Mouse (Mus musculus) heart, adult 2 months (tissue): Measurements from ENCODE around the gene Usp8. TPM values are rescaled to one million over a fixed set of nuclear protein-coding genes. Genes with fewer than 3 reads are reported as not detected.

Source experiments
- DNase-seq, 2 experiments: peaks; one replicate each; pipeline ENCODE4 v3.0.0; 2021
- H3K27ac ChIP-seq: fragments of 200-600 bp; 2 replicates; pipeline ENCODE4 v1.8.1; 2022
- H3K27me3 ChIP-seq: fragments of 200-500 bp; 2 replicates; pipeline ENCODE4 v1.6.1; 2012; ENCODE audit warnings: mild to moderate bottlenecking, low read length, inconsistent platforms, mixed read lengths; ENCODE audit not compliant: control insufficient read depth, insufficient read depth
- H3K36me3 ChIP-seq: fragments of 200-500 bp; 2 replicates; pipeline ENCODE4 v1.6.1; 2012; ENCODE audit warnings: low read length, inconsistent platforms; ENCODE audit not compliant: control insufficient read depth, insufficient read depth
- H3K4me1 ChIP-seq: fragments of 200-500 bp; 2 replicates; pipeline ENCODE4 v1.6.1; 2011; ENCODE audit warnings: low read length; ENCODE audit not compliant: control insufficient read depth, insufficient read depth
- H3K4me3 ChIP-seq: fragments of 200-600 bp; 2 replicates; pipeline ENCODE4 v1.8.1; 2022
- H3K79me2 ChIP-seq: fragments of 200-500 bp; replicated peaks from 2 replicates; pipeline ENCODE4 v1.6.1; 2012; ENCODE audit warnings: mild to moderate bottlenecking, inconsistent platforms, low read length, moderate library complexity, mixed read lengths; ENCODE audit not compliant: control insufficient read depth, insufficient read depth
- H3K9ac ChIP-seq: fragments of 200-500 bp; 2 replicates; pipeline ENCODE4 v1.6.1; 2012; ENCODE audit warnings: low read depth, mild to moderate bottlenecking, control low read depth, inconsistent platforms, low read length, mixed read lengths
- CTCF ChIP-seq: fragments of 200-600 bp; IDR thresholded peaks from 2 replicates; pipeline ENCODE4 v1.8.1; 2022; ENCODE audit warnings: antibody characterized with exemption, mild to moderate bottlenecking, moderate library complexity
- EP300 ChIP-seq: fragments of 200-500 bp; IDR thresholded peaks from 2 replicates; pipeline ENCODE4 v1.6.1; 2011; ENCODE audit warnings: low read depth, low read length, control low read depth; ENCODE audit not compliant: insufficient read depth
- POLR2A ChIP-seq: fragments of 200-500 bp; IDR thresholded peaks from 2 replicates; pipeline ENCODE4 v1.6.1; 2011; ENCODE audit warnings: mild to moderate bottlenecking, low read depth, low read length, control low read depth; ENCODE audit not compliant: insufficient read depth
- WGBS: fragments of 180-500 bp; shearing (Covaris S2); methylation state at CpG from one replicate; pipeline ENCODE4 v1.1.7; 2018; 5-methylcytosine and 5-hydroxymethylcytosine counted together
- intact Hi-C: fragments of 180-260 bp; cut with DNase I; formaldehyde crosslinking; loops from one replicate; pipeline ENCODE4 v1.15.1; 2025
- polyA plus RNA-seq: library from polyadenylated mRNA; depleted of rRNA; stranded (reverse); fragments of >200 nt; gene quantifications from 2 replicates; pipeline ENCODE4 v1.2.3, GENCODE M21; 2012
- total RNA-seq, 2 experiments: library from RNA; stranded (reverse); gene quantifications; 2 replicates each; pipeline ENCODE4 v1.2.3; 2021

The Usp8 gene
- total and polyA plus RNA-seq, 3 experiments = 11.1 to 28.4 (median 27.4) TPM

DNA sequence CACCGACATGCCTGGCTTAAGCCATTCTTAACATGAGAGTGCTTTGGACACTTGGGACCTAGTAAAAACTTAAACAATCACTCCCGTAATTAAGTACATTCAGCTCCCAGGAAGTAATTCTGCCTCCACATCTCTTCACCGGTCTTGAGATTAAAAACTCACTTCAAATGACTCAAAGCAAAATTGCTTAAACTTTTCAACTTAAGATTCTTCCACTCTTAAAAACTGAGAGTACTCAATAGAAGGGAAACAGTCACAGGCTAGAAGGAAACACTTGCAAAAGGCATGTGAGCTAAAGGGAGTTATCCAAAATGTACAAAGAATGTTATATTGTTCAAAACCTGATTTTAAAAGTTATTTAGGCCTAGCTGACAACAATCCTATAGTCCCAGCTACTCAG lies 15.8 kb upstream of the Usp8 start:
- no peaks in the 10 kb centered on the region for H3K36me3 ChIP-seq
- no peaks in the 10 kb centered on the region for H3K4me1 ChIP-seq
- intact Hi-C loops = no loop called here
- no peak overlapping the region for H3K27ac ChIP-seq
- H3K9ac ChIP-seq = no peak overlapping the region
- H3K27me3 ChIP-seq = 0 out of 2 replicates have a peak, but pooled peaks cover 1% of the 10 kb centered on the region
- no peak overlapping the region for H3K4me3 ChIP-seq
- TF ChIP-seq CTCF (no peak), POLR2A (no peak), EP300 (no peak)
- H3K79me2 ChIP-seq = no peaks in the 10 kb centered on the region
- DNase-seq = no peak
- 75% methylated on average over 3 of the region's 3 CpGs for WGBS

DNA sequence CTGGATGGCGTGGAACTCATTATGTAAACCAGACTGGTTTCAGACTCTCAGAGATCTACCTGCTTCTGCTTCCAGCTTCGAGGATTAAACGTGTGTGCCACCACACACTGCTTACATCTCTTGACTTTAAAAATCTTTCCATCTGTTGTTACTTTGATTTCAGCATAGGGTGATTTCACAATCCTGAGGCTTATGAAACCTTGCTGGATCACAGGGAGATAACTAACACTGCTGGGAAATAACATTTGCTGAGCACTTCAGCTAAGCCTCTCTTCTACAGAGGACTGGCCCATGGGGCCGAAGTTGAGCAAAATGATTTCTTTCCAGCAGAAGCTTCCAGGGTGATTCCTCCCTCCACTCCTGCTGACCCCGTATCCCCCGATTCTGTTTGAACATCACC lies 11.8 kb upstream of the Usp8 start:
- DNase-seq = peak in 1 of 2 experiments; percentile 8
- Histone ChIP-seq H3K9ac (no peak overlapping the region), H3K4me1 (no peaks in the 10 kb centered on the region), H3K79me2 (no peaks in the 10 kb centered on the region), H3K27ac (no peak overlapping the region; the same call in 1 of the 2 replicates), H3K36me3 (no peaks in the 10 kb centered on the region), H3K4me3 (no peak overlapping the region), H3K27me3 (0 out of 2 replicates have a peak, but pooled peaks cover 1% of the 10 kb centered on the region)
- TF ChIP-seq POLR2A (no peak), CTCF (no peak), EP300 (no peak)
- WGBS = 71% methylated on average over 6 of the region's 6 CpGs
- intact Hi-C loops = no loop called here

DNA sequence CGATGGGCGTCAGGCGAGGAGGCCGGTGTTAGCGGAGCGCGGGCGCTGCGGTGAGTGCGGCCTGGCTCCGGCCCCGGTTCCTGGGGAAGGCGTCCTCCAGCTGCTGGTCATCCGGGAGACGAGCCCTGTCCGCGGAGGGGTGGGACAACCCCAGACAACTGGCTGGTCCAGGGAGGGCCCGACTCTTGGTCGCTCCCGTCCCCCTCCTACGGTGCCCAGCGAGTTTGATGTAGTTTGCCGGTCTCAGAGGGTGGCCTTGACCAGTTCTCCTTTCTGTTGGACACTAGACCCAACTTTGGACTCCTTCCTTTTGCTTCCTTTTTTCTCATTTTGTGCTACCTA lies 281 bp downstream of the Usp8 start:
- Histone ChIP-seq H3K4me1 (peaks cover 3% of the 10 kb centered on the region), H3K36me3 (peaks cover 3% of the 10 kb centered on the region; the same call in 1 of the 2 replicates), H3K4me3 (peak overlapping the region; percentile 89), H3K79me2 (peaks cover 3% of the 10 kb centered on the region; the same call in 1 of the 2 replicates), H3K27ac (peak overlapping the region; percentile 90), H3K9ac (peak overlapping the region; percentile 86), H3K27me3 (no peaks in the 10 kb centered on the region)
- WGBS = 0% methylated on average over 21 of the region's 23 CpGs
- no peak for DNase-seq
- intact Hi-C loops = loop anchor here (1.0 kb wide), 1 partner anchor 32 kb away; no protein-coding TSS in a partner anchor
- TF ChIP-seq CTCF (no peak), POLR2A (no peak), EP300 (no peak)

DNA sequence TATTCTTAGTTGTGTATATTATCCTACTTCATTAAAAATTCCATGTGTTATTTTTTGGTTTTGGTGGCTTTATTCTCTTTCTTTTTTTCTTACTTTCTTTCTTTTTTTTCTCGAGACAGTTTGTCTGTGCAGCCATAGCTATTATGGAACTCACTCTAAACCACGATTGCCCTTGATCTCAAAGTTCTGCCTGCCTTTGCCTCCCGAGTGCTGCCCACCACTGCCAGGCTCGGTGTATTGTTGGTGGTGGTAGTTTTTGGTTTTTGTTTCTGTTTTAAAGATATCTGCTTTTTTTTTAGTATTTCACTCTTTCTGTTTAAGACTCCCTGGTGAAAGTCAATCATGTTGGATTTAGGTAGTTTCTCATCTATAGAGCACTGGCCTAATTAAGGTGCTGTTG lies 1.2 kb downstream of the Usp8 start:
- intact Hi-C loops = no loop called here
- Histone ChIP-seq H3K36me3 (peaks cover 3% of the 10 kb centered on the region; the same call in 1 of the 2 replicates), H3K27ac (no peak overlapping the region), H3K27me3 (no peaks in the 10 kb centered on the region), H3K4me3 (peak overlapping the region; percentile 89), H3K9ac (no peak overlapping the region), H3K79me2 (peaks cover 3% of the 10 kb centered on the region; the same call in 1 of the 2 replicates), H3K4me1 (peaks cover 3% of the 10 kb centered on the region)
- DNase-seq = no peak
- 70% methylated on average over 4 of the region's 4 CpGs for WGBS
- TF ChIP-seq POLR2A = no peak
- TF ChIP-seq EP300 = no peak
- no peak for TF ChIP-seq CTCF

DNA sequence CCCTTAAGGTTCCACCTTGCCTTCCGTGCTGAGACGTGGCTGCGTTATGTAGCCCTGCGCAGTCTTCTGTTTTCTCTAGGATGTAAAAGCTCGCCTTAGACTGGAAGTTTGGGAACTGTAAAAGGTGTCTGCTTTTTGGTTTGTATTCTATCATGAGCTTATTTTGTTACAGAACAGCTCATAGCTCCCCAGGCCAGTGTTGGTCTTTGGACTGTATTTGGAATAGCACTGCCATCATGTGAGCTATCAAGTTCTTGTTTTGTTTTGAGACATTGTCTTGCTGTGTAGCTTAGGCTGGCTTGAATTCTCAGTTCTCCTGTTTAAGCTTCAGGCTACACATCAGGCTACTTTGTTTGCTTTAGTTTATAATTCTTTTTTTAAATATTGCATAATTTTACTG lies 5.4 kb downstream of the Usp8 start:
- no peak overlapping the region for H3K4me3 ChIP-seq
- H3K9ac ChIP-seq = no peak overlapping the region
- TF ChIP-seq EP300 (no peak), POLR2A (no peak), CTCF (no peak)
- 95% methylated on average over 5 of the region's 5 CpGs for WGBS
- peaks cover 3% of the 10 kb centered on the region; the same call in 1 of the 2 replicates for H3K36me3 ChIP-seq
- no peak for DNase-seq
- intact Hi-C loops = no loop called here
- no peak overlapping the region for H3K27ac ChIP-seq
- H3K27me3 ChIP-seq = no peaks in the 10 kb centered on the region
- H3K4me1 ChIP-seq = peaks cover 3% of the 10 kb centered on the region
- H3K79me2 ChIP-seq = peaks cover 3% of the 10 kb centered on the region; the same call in 1 of the 2 replicates

DNA sequence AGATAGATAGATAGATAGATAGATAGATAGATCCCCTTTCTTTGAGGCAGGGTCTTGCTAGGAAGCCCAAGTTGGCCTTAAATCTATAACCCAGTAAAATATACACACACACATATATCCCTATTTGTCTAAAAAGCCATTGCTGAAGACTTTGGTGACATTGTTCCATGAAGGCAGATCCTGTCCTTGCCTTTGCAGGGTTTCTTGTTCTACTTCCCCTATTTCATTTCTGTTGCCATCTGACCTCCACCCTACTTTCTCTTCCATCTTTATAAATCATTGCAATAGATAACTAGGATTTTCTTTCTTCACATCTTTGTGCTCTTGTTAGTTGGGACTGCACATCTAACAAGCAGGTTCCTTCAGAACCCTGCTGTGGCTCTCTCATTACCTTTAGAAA lies 5.8 kb downstream of the Usp8 start:
- Histone ChIP-seq H3K27me3 (no peaks in the 10 kb centered on the region), H3K79me2 (peaks cover 3% of the 10 kb centered on the region; the same call in 1 of the 2 replicates), H3K9ac (no peak overlapping the region), H3K36me3 (peaks cover 2% of the 10 kb centered on the region; the same call in 1 of the 2 replicates), H3K4me3 (no peak overlapping the region), H3K4me1 (peaks cover 3% of the 10 kb centered on the region), H3K27ac (no peak overlapping the region)
- intact Hi-C loops = no loop called here
- no peak for DNase-seq
- TF ChIP-seq POLR2A = no peak
- TF ChIP-seq CTCF = no peak
- TF ChIP-seq EP300 = no peak
